Mouse (Mus musculus): Measurements from ENCODE around the gene Arpp21. TPM values are rescaled to one million over a fixed set of nuclear protein-coding genes. Genes with fewer than 3 reads are reported as not detected.

Arpp21 gene
- polyA plus RNA-seq, 1 experiment = not detected

DNA sequence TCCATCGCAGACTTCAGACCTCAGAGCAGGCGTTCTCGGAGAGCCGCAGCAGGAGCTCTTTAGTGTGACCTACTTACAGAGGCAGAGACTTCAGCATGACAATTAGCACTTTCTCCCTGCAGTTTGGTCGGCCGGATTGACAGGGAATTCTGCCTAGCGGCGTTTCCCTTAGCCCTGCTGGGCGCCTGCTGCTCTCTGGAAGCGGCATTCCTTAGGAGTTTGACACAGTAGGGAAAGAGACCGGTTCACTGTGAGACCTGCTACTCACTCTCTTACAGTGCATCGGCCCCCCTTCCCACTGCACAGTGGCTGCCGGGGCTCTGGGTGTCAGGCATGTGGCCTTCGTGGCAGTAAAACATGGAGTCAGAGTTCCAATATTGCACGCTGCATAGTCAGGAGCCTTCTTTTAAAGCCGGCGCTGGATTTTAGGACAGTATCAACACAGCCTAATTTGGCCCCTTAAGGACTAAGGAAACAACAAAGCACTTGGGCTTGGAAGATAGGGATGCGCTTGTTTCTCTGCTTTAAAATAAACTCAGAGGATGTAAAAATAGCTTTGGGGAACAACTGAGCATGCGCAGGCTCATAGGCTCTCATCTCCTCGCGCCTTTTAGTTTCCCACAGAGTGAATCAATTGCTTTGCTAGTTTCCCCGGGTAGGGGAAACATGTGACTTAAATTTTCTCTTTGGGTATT lies 117.2 kb downstream of the Arpp21 start:
- Histone ChIP-seq H3K27ac (replicated peaks; ENCODE audit: low read depth, low read length) (no peak overlapping the region), H3K4me3 (ENCODE audit: insufficient read depth, low read depth, low read length) (no peak overlapping the region)

GRCm38 (mm10) chr9:112117632-112118410 lies 117.9 kb downstream of the Arpp21 start:
- no peaks in the 10 kb centered on the region for H3K4me1 ChIP-seq (ENCODE audit: control insufficient read depth, insufficient read depth, insufficient read length, low read length)
- no peak overlapping the region for H3K27ac ChIP-seq (replicated peaks; ENCODE audit: low read depth, low read length)
- H3K4me3 ChIP-seq (ENCODE audit: insufficient read depth, low read depth, low read length) = no peak overlapping the region

More for the DNA sequence above, 117.2 kb downstream of the Arpp21 start:
- H3K4me1 ChIP-seq (ENCODE audit: control insufficient read depth, insufficient read depth, insufficient read length, low read length) = no peaks in the 10 kb centered on the region

DNA sequence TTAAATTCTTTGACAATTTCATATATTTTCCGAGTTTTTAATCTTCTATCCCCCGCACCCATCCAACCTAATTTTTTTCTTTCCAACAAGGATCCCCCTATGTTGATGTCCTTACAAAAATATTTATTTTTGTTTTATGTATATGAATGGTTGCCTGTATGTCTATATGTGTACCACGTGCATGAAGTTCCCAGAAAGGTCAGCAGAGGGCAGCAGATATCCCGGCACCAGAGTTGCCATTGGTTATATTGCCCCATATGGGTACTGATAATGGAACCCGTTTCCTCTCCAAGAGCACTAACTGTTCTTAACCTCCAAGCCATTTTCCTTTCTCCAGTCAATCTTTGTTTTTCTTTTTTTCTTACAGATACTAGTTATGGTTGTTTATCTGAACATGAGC lies 124.1 kb downstream of the Arpp21 start:
- Histone ChIP-seq H3K4me3 (ENCODE audit: insufficient read depth, low read depth, low read length) (no peak overlapping the region), H3K4me1 (ENCODE audit: control insufficient read depth, insufficient read depth, insufficient read length, low read length) (no peaks in the 10 kb centered on the region), H3K27ac (replicated peaks; ENCODE audit: low read depth, low read length) (no peak overlapping the region)

- Histone ChIP-seq H3K27ac (replicated peaks; ENCODE audit: low read depth, low read length) (no peak overlapping the region), H3K4me1 (ENCODE audit: control insufficient read depth, insufficient read depth, insufficient read length, low read length) (no peaks in the 10 kb centered on the region)
Observed at GRCm38 (mm10) chr9:112102852-112103192, 132.9 kb downstream of the Arpp21 start.

DNA sequence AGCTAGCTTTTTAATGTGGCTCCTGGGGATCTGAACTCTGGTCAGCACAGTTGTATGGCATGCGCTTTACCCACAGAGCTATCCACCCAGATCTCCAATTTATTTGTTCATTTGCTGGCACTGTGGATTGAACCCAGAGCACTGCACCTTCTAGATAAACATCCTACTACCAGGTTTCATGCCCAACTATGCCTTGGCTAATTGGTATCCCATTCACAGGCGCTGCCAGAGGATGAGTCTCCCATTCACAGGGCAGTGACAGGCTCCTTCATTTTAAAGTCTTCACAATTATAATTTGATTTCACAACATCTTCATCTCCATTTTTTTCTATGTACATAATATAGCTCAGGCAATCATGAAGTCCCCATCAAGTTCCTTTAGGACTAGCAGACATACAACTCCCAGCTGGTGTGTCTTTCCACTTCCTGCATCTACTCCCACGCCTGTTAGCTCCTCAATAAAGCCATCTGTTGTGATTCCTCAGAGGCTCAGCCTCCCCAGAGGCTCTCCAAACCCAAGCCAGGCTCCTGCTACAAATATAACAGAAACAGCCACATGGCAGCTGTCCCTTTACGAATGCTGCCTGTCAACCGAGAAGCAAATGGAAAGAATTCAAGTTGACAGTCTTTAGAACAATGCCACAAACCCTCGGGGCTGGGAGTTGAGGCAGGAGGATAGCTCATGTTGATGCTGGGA lies 133.4 kb downstream of the Arpp21 start:
- Histone ChIP-seq H3K4me3 (ENCODE audit: insufficient read depth, low read depth, low read length) (no peak overlapping the region), H3K27ac (replicated peaks; ENCODE audit: low read depth, low read length) (no peak overlapping the region), H3K4me1 (ENCODE audit: control insufficient read depth, insufficient read depth, insufficient read length, low read length) (no peaks in the 10 kb centered on the region)

More at GRCm38 (mm10) chr9:112102852-112103192, 132.9 kb downstream of the Arpp21 start:
- no peak overlapping the region for H3K4me3 ChIP-seq (ENCODE audit: insufficient read depth, low read depth, low read length)

DNA sequence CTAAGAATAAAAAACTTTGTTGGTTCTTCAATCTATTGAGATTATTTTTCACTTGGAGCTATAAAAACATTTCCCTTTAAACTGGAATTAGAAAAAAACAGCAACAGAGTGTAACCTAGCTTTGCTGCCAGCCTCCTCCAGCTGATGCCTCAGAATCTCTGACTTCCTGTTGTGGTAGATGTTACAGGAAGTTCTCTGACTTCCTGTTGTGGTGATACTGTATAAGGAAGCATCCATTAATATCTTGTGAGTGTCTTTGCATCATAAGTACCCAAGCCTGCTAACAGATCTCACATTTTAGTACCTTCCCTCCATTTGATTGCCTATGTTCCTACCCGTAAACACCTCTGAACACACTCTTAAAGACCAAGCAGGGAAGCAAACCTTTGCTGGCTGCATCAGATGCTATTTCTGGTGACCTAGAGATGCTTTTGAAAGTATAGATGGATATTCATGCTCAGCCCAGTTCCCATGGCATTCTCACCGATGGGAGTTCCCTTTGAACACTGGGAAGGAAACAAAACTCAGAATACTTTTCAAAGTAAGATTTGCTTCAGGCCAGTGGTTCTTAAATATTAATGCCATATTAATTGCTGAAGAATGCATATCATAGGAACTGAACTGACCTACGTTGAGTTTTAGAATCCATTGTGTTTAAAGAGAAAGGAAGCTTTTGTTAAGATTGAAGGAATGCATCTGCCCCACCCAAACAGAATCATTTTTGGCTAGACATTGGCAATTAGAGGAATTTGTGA lies 134.7 kb downstream of the Arpp21 start:
- no peak overlapping the region for H3K4me3 ChIP-seq (ENCODE audit: insufficient read depth, low read depth, low read length)
- H3K27ac ChIP-seq (replicated peaks; ENCODE audit: low read depth, low read length) = no peak overlapping the region
- no peaks in the 10 kb centered on the region for H3K4me1 ChIP-seq (ENCODE audit: control insufficient read depth, insufficient read depth, insufficient read length, low read length)

- H3K4me3 ChIP-seq (ENCODE audit: insufficient read depth, low read depth, low read length) = no peak overlapping the region
- H3K4me1 ChIP-seq (ENCODE audit: control insufficient read depth, insufficient read depth, insufficient read length, low read length) = no peaks in the 10 kb centered on the region
- H3K27ac ChIP-seq (replicated peaks; ENCODE audit: low read depth, low read length) = no peak overlapping the region
Observed at GRCm38 (mm10) chr9:112098267-112098666, 137.5 kb downstream of the Arpp21 start.

- no peak overlapping the region for H3K4me3 ChIP-seq (ENCODE audit: insufficient read depth, low read depth, low read length)
- no peaks in the 10 kb centered on the region for H3K4me1 ChIP-seq (ENCODE audit: control insufficient read depth, insufficient read depth, insufficient read length, low read length)
- H3K27ac ChIP-seq (replicated peaks; ENCODE audit: low read depth, low read length) = no peak overlapping the region
Observed at GRCm38 (mm10) chr9:112095708-112096107, 140.0 kb downstream of the Arpp21 start.

DNA sequence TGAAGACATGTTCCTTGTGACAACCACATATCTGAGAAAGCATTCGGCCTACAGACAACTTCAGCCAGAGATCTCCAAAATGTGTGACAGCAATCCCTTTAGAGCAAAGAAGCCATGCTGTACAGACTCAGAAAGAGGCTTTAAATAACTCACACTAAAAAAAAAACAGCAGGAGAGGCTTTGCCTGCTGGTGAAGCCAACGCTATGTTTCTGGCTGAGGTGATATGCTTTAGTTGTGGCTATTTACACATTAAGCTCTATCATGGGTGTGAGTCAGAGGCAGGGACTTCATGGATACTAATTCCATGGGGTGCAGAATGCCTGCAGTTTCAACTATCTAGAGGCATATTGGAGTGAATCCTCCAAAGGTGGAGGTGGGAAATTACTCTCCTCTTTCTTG lies 140.5 kb downstream of the Arpp21 start:
- H3K4me3 ChIP-seq (ENCODE audit: insufficient read depth, low read depth, low read length) = no peak overlapping the region
- H3K27ac ChIP-seq (replicated peaks; ENCODE audit: low read depth, low read length) = no peak overlapping the region
- no peaks in the 10 kb centered on the region for H3K4me1 ChIP-seq (ENCODE audit: control insufficient read depth, insufficient read depth, insufficient read length, low read length)

DNA sequence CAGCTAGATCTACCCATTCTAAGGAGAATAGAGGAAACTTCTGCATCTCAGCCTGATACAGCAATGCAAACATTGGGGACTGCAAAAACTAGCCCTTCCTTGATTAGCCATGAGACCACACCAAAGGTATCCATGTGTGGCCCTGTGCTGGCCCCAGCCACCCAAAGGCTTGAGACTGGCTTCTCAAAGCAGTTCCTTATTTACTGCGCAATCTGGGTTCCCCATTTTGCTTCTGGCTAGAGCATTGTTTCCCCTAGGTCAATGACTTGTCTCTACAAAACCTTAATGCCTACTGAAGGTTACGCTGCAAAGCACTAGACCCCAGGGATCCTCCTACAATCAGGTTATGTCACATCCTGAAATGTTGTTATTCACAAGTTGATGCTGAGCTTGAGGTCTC lies 156.8 kb downstream of the Arpp21 start:
- no peak overlapping the region for H3K27ac ChIP-seq (replicated peaks; ENCODE audit: low read depth, low read length)
- H3K4me3 ChIP-seq (ENCODE audit: insufficient read depth, low read depth, low read length) = no peak overlapping the region
- H3K4me1 ChIP-seq (ENCODE audit: control insufficient read depth, insufficient read depth, insufficient read length, low read length) = no peaks in the 10 kb centered on the region

GRCm38 (mm10) chr9:112078453-112078852 lies 157.3 kb downstream of the Arpp21 start:
- H3K27ac ChIP-seq (replicated peaks; ENCODE audit: low read depth, low read length) = no peak overlapping the region
- no peak overlapping the region for H3K4me3 ChIP-seq (ENCODE audit: insufficient read depth, low read depth, low read length)
- no peaks in the 10 kb centered on the region for H3K4me1 ChIP-seq (ENCODE audit: control insufficient read depth, insufficient read depth, insufficient read length, low read length)

- Histone ChIP-seq H3K27ac (replicated peaks; ENCODE audit: low read depth, low read length) (no peak overlapping the region), H3K4me3 (ENCODE audit: insufficient read depth, low read depth, low read length) (no peak overlapping the region), H3K4me1 (ENCODE audit: control insufficient read depth, insufficient read depth, insufficient read length, low read length) (no peaks in the 10 kb centered on the region)
Observed at GRCm38 (mm10) chr9:112075273-112075672, 160.5 kb downstream of the Arpp21 start.

DNA sequence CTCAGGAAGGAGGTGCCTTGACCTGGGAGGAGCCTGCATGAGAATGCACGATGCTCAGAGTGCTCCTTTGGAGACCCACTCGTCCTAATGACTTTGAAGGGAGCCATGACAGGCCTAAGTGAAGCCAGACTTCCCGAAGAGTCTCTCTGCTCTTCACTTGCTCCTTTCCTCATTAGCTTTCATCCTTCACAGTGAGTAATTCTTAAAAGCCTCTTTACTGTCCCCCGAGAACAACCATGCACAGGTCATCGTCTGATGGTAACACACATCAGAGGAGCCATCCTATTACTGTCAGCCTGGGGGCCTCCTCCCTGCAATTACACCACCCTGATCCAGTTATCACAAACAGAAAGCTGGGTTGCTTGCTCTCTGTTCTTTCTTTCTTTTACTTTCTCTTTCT lies 160.9 kb downstream of the Arpp21 start:
- H3K4me3 ChIP-seq (ENCODE audit: insufficient read depth, low read depth, low read length) = no peak overlapping the region
- H3K4me1 ChIP-seq (ENCODE audit: control insufficient read depth, insufficient read depth, insufficient read length, low read length) = no peaks in the 10 kb centered on the region
- H3K27ac ChIP-seq (replicated peaks; ENCODE audit: low read depth, low read length) = no peak overlapping the region

- Histone ChIP-seq H3K4me1 (ENCODE audit: control insufficient read depth, insufficient read depth, insufficient read length, low read length) (no peaks in the 10 kb centered on the region), H3K4me3 (ENCODE audit: insufficient read depth, low read depth, low read length) (no peak overlapping the region), H3K27ac (replicated peaks; ENCODE audit: low read depth, low read length) (no peak overlapping the region)
Observed at GRCm38 (mm10) chr9:112071368-112071767, 164.4 kb downstream of the Arpp21 start.

DNA sequence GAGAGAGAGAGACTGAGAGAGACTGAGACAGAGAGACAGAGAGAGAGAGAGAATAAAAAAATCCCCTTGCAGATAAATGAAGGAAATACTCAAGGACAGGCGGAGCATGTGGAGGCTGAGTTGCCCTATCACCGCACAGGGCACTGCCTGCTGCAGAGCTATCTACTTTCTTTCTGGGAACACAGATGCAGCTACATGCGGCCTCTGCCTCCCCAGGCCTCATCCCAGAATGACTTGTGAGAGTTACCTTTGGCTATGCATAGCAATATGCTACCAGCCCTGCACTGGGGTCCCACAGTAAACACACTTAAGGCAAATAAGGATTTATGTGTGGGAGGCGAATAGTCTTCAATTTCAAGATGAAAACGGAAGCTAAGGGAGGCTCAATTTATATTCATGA lies 164.8 kb downstream of the Arpp21 start:
- Histone ChIP-seq H3K4me3 (ENCODE audit: insufficient read depth, low read depth, low read length) (no peak overlapping the region), H3K27ac (replicated peaks; ENCODE audit: low read depth, low read length) (no peak overlapping the region), H3K4me1 (ENCODE audit: control insufficient read depth, insufficient read depth, insufficient read length, low read length) (no peaks in the 10 kb centered on the region)

All from brown adipose tissue, adult 24 weeks (tissue).